Mouse (Mus musculus) forebrain, embryonic 14.5 days (tissue): ENCODE measurements around the gene 1700024P04Rik. TPM values are rescaled to one million over a fixed set of nuclear protein-coding genes. Genes with fewer than 3 reads are reported as not detected.

Experiments
- ATAC-seq: fragments of 200-750 bp; cut with Nextera tagmentation; 2 replicates; pipeline ENCODE4 v1.8.0; 2017; ENCODE audit warnings: mild to moderate bottlenecking, moderate library complexity
- DNase-seq: peaks from one replicate; pipeline ENCODE4 v3.0.0-alpha.2; 2015; ENCODE audit warnings: low spot score
- H3K27ac ChIP-seq: fragments of 300-500 bp; sonication (generic); 2 replicates; pipeline ENCODE4 v1.5.1; 2014; ENCODE audit warnings: low read depth, mild to moderate bottlenecking, control low read depth, low read length, moderate library complexity
- H3K27me3 ChIP-seq: fragments of 300-500 bp; sonication (generic); replicated peaks from 2 replicates; pipeline ENCODE4 v1.6.1; 2014; ENCODE audit warnings: low read length, control low read depth, mixed read lengths; ENCODE audit not compliant: control insufficient read depth, insufficient read depth
- H3K36me3 ChIP-seq: fragments of 300-500 bp; sonication (generic); 2 replicates; pipeline ENCODE4 v1.6.1; 2014; ENCODE audit warnings: low read length, control low read depth; ENCODE audit not compliant: control insufficient read depth, insufficient read depth
- H3K4me1 ChIP-seq: fragments of 300-500 bp; sonication (generic); 2 replicates; pipeline ENCODE4 v1.6.1; 2014; ENCODE audit warnings: antibody characterized with exemption, low read length, control low read depth; ENCODE audit not compliant: control insufficient read depth, insufficient read depth
- H3K4me2 ChIP-seq: fragments of 300-500 bp; sonication (generic); 2 replicates; pipeline ENCODE4 v1.6.1; 2014; ENCODE audit warnings: mild to moderate bottlenecking, control low read depth, low read length
- H3K4me3 ChIP-seq: fragments of 300-500 bp; sonication (generic); 2 replicates; pipeline ENCODE4 v1.5.1; 2014; ENCODE audit warnings: low read depth, low read length, control low read depth
- H3K9ac ChIP-seq: fragments of 300-500 bp; sonication (generic); 2 replicates; pipeline ENCODE4 v1.6.1; 2014; ENCODE audit warnings: mild to moderate bottlenecking, low read length, control low read depth, moderate library complexity
- H3K9me3 ChIP-seq: fragments of 300-500 bp; sonication (generic); replicated peaks from 2 replicates; pipeline ENCODE4 v1.6.1; 2016; ENCODE audit warnings: low read length, control low read depth, mixed read lengths; ENCODE audit not compliant: control insufficient read depth
- WGBS: fragments of 180-500 bp; shearing (Covaris S2); extraction: QIAGEN DNeasy Blood & Tissue Kit; methylation state at CpG from one replicate; pipeline ENCODE4 v1.1.7; 2014; 5-methylcytosine and 5-hydroxymethylcytosine counted together
- polyA plus RNA-seq: library from polyadenylated mRNA; unstranded; fragments of >200 nt; fragmentation: Nextera tagmentation; extraction: Ambion mirVana; gene quantifications from 2 replicates; pipeline ENCODE4 v1.2.1, GENCODE M21; 2014

Gene 1700024P04Rik
- polyA plus RNA-seq, 1 experiment from 2014 or later: not detected

GRCm38 (mm10) chr13:98953830-98954229 lies 30.5 kb downstream of the 1700024P04Rik start:
- Histone ChIP-seq H3K4me2 (no peak overlapping the region), H3K9me3 (no peaks in the 10 kb centered on the region), H3K36me3 (no peaks in the 10 kb centered on the region), H3K9ac (no peak overlapping the region), H3K27me3 (no peaks in the 10 kb centered on the region), H3K4me3 (no peak overlapping the region), H3K27ac (no peak overlapping the region), H3K4me1 (no peaks in the 10 kb centered on the region)
- no peak for ATAC-seq
- WGBS: 74% methylated on average over 5 of the region's 5 CpGs
- peak; percentile 35 for DNase-seq

DNA sequence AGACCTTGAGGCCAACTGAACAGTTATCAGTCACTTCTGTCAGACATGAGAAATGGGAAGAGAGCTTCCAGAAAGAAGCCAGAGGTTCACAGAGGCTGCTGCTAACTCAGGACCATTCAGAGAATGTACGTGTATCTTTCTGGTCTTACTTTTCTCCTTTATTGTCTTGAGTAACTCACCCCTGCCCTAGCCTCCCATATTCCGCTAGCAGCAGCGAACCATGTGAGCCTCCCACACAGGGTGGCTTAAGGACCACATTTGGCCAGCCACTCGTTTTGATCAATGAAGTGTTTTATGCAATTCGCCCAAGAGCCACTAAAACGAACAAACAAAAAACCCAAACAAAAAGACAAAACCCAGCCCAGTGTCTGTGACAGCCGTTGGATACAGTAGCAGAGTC lies 32.4 kb downstream of the 1700024P04Rik start:
- no peak for DNase-seq
- H3K4me3 ChIP-seq: no peak overlapping the region
- no peaks in the 10 kb centered on the region for H3K9me3 ChIP-seq
- 55% methylated on average over 7 of the region's 7 CpGs for WGBS
- no peak for ATAC-seq
- no peak overlapping the region for H3K27ac ChIP-seq
- H3K4me2 ChIP-seq: no peak overlapping the region
- H3K36me3 ChIP-seq: no peaks in the 10 kb centered on the region
- H3K27me3 ChIP-seq: no peaks in the 10 kb centered on the region
- no peak overlapping the region for H3K9ac ChIP-seq
- no peaks in the 10 kb centered on the region for H3K4me1 ChIP-seq

DNA sequence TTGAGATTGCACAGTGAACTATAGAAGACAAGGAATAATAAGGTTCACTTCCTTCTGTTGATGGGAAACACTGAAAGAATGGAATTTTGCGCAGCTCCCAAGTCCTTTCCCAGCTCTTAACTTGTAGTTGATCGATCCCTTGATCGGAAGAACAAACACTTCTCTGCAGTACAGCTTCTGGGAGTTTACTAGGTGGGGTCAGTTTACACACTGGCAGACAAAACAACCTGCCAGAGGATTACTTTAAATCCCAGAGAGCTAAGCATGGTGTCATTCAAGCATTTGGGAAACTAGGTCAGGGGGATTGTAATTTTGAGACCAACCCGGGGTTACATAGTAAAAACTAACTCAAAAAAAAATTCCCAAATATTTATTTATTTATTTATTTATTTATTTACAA lies 36.2 kb downstream of the 1700024P04Rik start:
- ATAC-seq: no peak
- 30% methylated on average over 4 of the region's 4 CpGs for WGBS
- H3K9ac ChIP-seq: no peak overlapping the region

GRCm38 (mm10) chr13:98946434-98946833 lies 37.9 kb downstream of the 1700024P04Rik start:
- DNase-seq: no peak
- Histone ChIP-seq H3K4me3 (no peak overlapping the region), H3K27ac (no peak overlapping the region), H3K36me3 (no peaks in the 10 kb centered on the region), H3K9ac (no peak overlapping the region), H3K4me1 (no peaks in the 10 kb centered on the region), H3K27me3 (no peaks in the 10 kb centered on the region), H3K9me3 (no peaks in the 10 kb centered on the region), H3K4me2 (no peak overlapping the region)
- ATAC-seq: no peak
- 95% methylated on average over 7 of the region's 7 CpGs for WGBS

More for the DNA sequence above, 36.2 kb downstream of the 1700024P04Rik start:
- Histone ChIP-seq H3K4me1 (no peaks in the 10 kb centered on the region), H3K9me3 (no peaks in the 10 kb centered on the region), H3K4me3 (no peak overlapping the region), H3K27ac (no peak overlapping the region), H3K4me2 (no peak overlapping the region), H3K36me3 (no peaks in the 10 kb centered on the region), H3K27me3 (no peaks in the 10 kb centered on the region)
- no peak for DNase-seq

DNA sequence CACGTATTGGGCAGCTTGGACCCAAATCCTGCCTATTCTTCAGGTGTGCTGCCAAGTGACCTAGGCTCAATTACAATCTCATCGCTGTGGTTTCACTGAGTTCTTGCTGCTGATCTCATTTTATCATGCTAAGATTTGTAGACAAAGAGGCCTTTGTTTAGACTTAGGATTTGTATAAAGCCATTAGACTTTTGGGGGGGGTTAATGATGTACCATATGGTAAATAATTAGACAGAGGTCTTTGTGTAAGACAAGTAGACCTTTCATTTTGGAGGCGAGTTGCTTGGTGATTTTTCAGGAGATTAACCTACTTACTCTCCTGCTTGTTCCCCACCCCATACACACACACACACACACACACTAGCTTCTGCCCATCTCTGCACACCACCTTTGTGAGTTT lies 38.5 kb downstream of the 1700024P04Rik start:
- 16% methylated on average over 3 of the region's 3 CpGs for WGBS
- Histone ChIP-seq H3K27me3 (no peaks in the 10 kb centered on the region), H3K4me3 (no peak overlapping the region), H3K4me2 (no peak overlapping the region), H3K9me3 (no peaks in the 10 kb centered on the region), H3K4me1 (no peaks in the 10 kb centered on the region), H3K27ac (no peak overlapping the region), H3K9ac (no peak overlapping the region), H3K36me3 (no peaks in the 10 kb centered on the region)
- no peak for ATAC-seq
- DNase-seq: peak; percentile 17

- Histone ChIP-seq H3K4me2 (no peak overlapping the region), H3K9me3 (no peaks in the 10 kb centered on the region), H3K27me3 (no peaks in the 10 kb centered on the region), H3K4me3 (no peak overlapping the region), H3K27ac (no peak overlapping the region), H3K36me3 (no peaks in the 10 kb centered on the region), H3K4me1 (no peaks in the 10 kb centered on the region), H3K9ac (no peak overlapping the region)
- WGBS: 88% methylated on average over 4 of the region's 4 CpGs
- DNase-seq (no peak), ATAC-seq (no peak)
Observed at GRCm38 (mm10) chr13:98945381-98945780, 39.0 kb downstream of the 1700024P04Rik start.

DNA sequence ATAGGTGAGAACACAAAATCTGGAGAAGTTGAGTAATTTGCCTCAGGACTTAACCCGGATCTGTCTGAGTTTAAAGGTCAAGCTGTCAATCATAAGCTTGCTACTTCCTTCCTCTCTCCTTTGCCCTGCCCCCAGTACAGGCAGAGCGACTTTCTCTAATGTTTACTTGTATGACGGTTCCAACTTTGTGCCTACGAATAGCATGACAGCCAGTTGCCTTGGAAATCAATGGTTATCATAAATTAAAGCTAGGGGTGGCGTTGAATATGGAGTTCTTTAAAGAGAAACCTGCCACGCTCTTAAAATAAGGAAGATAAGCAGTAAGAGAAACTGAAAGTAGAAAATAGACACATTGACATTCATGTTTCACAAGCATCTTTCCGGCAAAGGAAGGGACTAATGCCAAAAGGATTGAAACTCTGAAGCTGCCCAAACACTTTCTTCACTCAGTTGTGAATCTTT lies 39.7 kb downstream of the 1700024P04Rik start:
- Histone ChIP-seq H3K9ac (no peak overlapping the region), H3K4me1 (no peaks in the 10 kb centered on the region), H3K36me3 (no peaks in the 10 kb centered on the region), H3K4me3 (no peak overlapping the region), H3K4me2 (no peak overlapping the region), H3K9me3 (no peaks in the 10 kb centered on the region), H3K27me3 (no peaks in the 10 kb centered on the region), H3K27ac (no peak overlapping the region)
- ATAC-seq (no peak), DNase-seq (no peak)
- 91% methylated on average over 7 of the region's 7 CpGs for WGBS

GRCm38 (mm10) chr13:98942360-98942759 lies 42.0 kb downstream of the 1700024P04Rik start:
- Histone ChIP-seq H3K4me1 (no peaks in the 10 kb centered on the region), H3K4me2 (no peak overlapping the region), H3K27me3 (no peaks in the 10 kb centered on the region), H3K36me3 (no peaks in the 10 kb centered on the region), H3K9ac (no peak overlapping the region), H3K4me3 (no peak overlapping the region), H3K9me3 (no peaks in the 10 kb centered on the region), H3K27ac (no peak overlapping the region)
- 75% methylated on average over 6 of the region's 6 CpGs for WGBS
- no peak for ATAC-seq
- DNase-seq: no peak

DNA sequence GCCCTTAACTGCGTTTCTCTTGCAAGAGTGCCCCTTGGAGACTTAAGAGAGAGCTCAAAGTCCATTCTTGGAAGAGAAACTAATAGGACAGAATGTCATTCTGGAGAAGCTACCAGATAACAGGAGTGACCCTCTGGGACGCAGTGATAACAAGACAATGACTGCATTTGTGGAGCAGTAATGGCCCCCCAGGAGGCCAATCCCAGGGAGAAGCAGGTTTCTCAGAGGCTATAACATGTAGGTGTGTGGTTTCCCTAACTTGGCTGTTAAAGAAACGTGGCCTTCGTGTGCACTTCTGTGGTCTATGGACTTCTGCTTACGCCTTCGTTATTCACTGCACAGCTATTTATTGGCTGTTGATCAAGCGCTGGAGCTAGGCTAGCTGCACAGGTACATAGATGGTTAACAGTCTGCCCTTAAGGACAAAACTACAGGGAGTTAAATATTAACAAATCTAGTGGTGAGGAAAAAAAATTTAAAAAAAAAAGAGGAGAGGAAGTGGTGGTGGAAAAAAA lies 42.5 kb downstream of the 1700024P04Rik start:
- no peaks in the 10 kb centered on the region for H3K4me1 ChIP-seq
- H3K4me2 ChIP-seq: no peak overlapping the region
- DNase-seq: no peak
- no peak overlapping the region for H3K4me3 ChIP-seq
- 77% methylated on average over 7 of the region's 7 CpGs for WGBS
- H3K36me3 ChIP-seq: no peaks in the 10 kb centered on the region
- H3K27ac ChIP-seq: no peak overlapping the region
- H3K9me3 ChIP-seq: no peaks in the 10 kb centered on the region
- H3K9ac ChIP-seq: no peak overlapping the region
- no peak for ATAC-seq
- no peaks in the 10 kb centered on the region for H3K27me3 ChIP-seq
